33 mouse cellular contexts compared by ENCODE assay signal in the genomic region with DNA sequence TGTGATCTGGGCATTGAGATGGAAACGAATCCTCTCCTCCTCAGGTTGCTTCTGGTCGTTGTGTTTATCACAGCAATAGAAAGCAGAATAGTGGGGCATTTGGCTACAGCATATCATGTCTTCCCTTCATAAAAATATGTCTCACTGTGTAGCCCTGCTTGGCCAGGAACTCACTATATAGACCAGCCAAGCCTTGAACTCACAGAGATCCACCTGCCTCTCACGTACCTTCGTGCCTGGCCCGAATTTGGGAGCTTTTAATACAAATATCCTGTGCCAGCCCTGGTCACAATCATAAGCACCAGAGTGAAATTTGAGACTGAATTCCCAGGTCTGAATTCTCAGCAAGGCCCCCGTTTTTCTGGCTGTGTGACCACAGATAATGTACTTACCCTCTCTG.
A peak's percentile ranks its signal among the peaks of the same experiment; 100 is the strongest.
DNase-seq lines count a peak whose midpoint lies in the region; ATAC-seq and TF ChIP-seq lines count a peak whose summit lies in the region.
"Had no signal": no experiment of that assay in that cellular context is flagged by ENCODE, and none has a peak within 500 bp of the region (broad histone marks: within the 10 kb centered on the region; RNA-seq: fewer than 3 reads in every experiment).

No protein-coding gene starts in this region.

- peaks cover 30% of the 10 kb centered on the region for H3K4me1 ChIP-seq in heart, embryonic 16.5 days (ENCODE audit: control insufficient read depth, insufficient read depth, low read length)
- H3K4me1 ChIP-seq in liver, embryonic 12.5 days = peaks cover 74% of the 10 kb centered on the region
- H3K4me1 ChIP-seq in liver, postnatal 0 days (ENCODE audit: insufficient read depth) = peaks cover 14% of the 10 kb centered on the region
- no peaks in the 10 kb centered on the region for H3K4me1 ChIP-seq in lung, postnatal 0 days (ENCODE audit: insufficient read depth, low read depth, low read length)
- H3K4me1 ChIP-seq: embryonic facial prominence, embryonic 12.5 days; forebrain, embryonic 12.5 days; intestine, embryonic 15.5 days; limb, embryonic 15.5 days; megakaryocyte, embryonic 14.5 days; midbrain, embryonic 12.5 days; neural tube, embryonic 13.5 days had no signal

- H3K36me3 ChIP-seq in heart, embryonic 16.5 days (ENCODE audit: control insufficient read depth, insufficient read depth) = no peaks in the 10 kb centered on the region
- H3K36me3 ChIP-seq in liver, embryonic 12.5 days = no peaks in the 10 kb centered on the region
- no peaks in the 10 kb centered on the region for H3K36me3 ChIP-seq in liver, postnatal 0 days (replicated peaks; ENCODE audit: insufficient read depth, low read length)
- no peaks in the 10 kb centered on the region for H3K36me3 ChIP-seq in lung, postnatal 0 days (ENCODE audit: insufficient read depth, low read length)
- H3K36me3 ChIP-seq: embryonic facial prominence, embryonic 12.5 days; forebrain, embryonic 12.5 days; heart, embryonic 12.5 days; intestine, embryonic 15.5 days; limb, embryonic 15.5 days; lung, embryonic 15.5 days; midbrain, embryonic 12.5 days; neural tube, embryonic 13.5 days had no signal

- H3K4me2 ChIP-seq in heart, embryonic 16.5 days (ENCODE audit: low read depth, low read length) = no peak overlapping the region
- H3K4me2 ChIP-seq in liver, embryonic 12.5 days = no peak overlapping the region
- H3K4me2 ChIP-seq in liver, postnatal 0 days (ENCODE audit: low read depth, low read length) = no peak overlapping the region
- H3K4me2 ChIP-seq in lung, postnatal 0 days (replicated peaks; ENCODE audit: low read depth, low read length) = no peak overlapping the region
- H3K4me2 ChIP-seq: embryonic facial prominence, embryonic 12.5 days; forebrain, embryonic 12.5 days; heart, embryonic 12.5 days; intestine, embryonic 15.5 days; limb, embryonic 15.5 days; lung, embryonic 15.5 days; midbrain, embryonic 12.5 days; neural tube, embryonic 13.5 days had no signal

- no peak overlapping the region for H3K9ac ChIP-seq in heart, embryonic 16.5 days (ENCODE audit: low read length)
- H3K9ac ChIP-seq in liver, embryonic 12.5 days = peak overlapping the region; percentile 37
- H3K9ac ChIP-seq in liver, postnatal 0 days (replicated peaks) = no peak overlapping the region
- no peak overlapping the region for H3K9ac ChIP-seq in lung, postnatal 0 days (replicated peaks; ENCODE audit: low read depth)
- H3K9ac ChIP-seq: embryonic facial prominence, embryonic 12.5 days; forebrain, embryonic 12.5 days; forebrain, postnatal 0 days; heart, embryonic 12.5 days; intestine, embryonic 15.5 days; limb, embryonic 15.5 days; lung, embryonic 15.5 days; midbrain, embryonic 12.5 days; neural tube, embryonic 13.5 days had no signal

- H3K27ac ChIP-seq in heart, embryonic 16.5 days (ENCODE audit: low read length) = peak overlapping the region; percentile 29; the same call in 1 of the 2 replicates
- peak overlapping the region; percentile 99 for H3K27ac ChIP-seq in liver, embryonic 12.5 days
- peak overlapping the region; percentile 90 for H3K27ac ChIP-seq in liver, postnatal 0 days (ENCODE audit: low read depth)
- H3K27ac ChIP-seq in lung, postnatal 0 days (ENCODE audit: low read length) = no peak overlapping the region
- H3K27ac ChIP-seq: embryonic facial prominence, embryonic 12.5 days; forebrain, embryonic 12.5 days; intestine, embryonic 15.5 days; kidney, postnatal 0 days; limb, embryonic 15.5 days; lung, embryonic 15.5 days; midbrain, embryonic 12.5 days; neural tube, embryonic 13.5 days; stomach, postnatal 0 days had no signal

- H3K4me3 ChIP-seq in heart, embryonic 16.5 days (ENCODE audit: low read length) = no peak overlapping the region
- H3K4me3 ChIP-seq in liver, embryonic 12.5 days = no peak overlapping the region
- H3K4me3 ChIP-seq in liver, postnatal 0 days (ENCODE audit: low read depth, low read length) = no peak overlapping the region
- no peak overlapping the region for H3K4me3 ChIP-seq in lung, postnatal 0 days (ENCODE audit: low read depth, low read length)
- H3K4me3 ChIP-seq: embryonic facial prominence, embryonic 12.5 days; forebrain, embryonic 12.5 days; heart, embryonic 12.5 days; intestine, embryonic 15.5 days; limb, embryonic 15.5 days; lung, embryonic 15.5 days; megakaryocyte, embryonic 14.5 days; midbrain, embryonic 12.5 days; myocyte; neural tube, embryonic 13.5 days had no signal

- ATAC-seq in heart, embryonic 16.5 days (replicated peaks; ENCODE audit: extremely low read depth, insufficient read depth, low FRiP score) = no peak
- ATAC-seq in liver, embryonic 12.5 days = no peak
- no peak for ATAC-seq in liver, postnatal 0 days
- ATAC-seq in lung, postnatal 0 days = no peak
- no peak for ATAC-seq in erythroblast, adult 5-6 weeks (replicated peaks; ENCODE audit: low FRiP score, poor library complexity, severe bottlenecking)
- ATAC-seq: forebrain, postnatal 0 days; hindbrain, embryonic 16.5 days; intestine, embryonic 15.5 days had no signal

- TF ChIP-seq CTCF in liver, postnatal 0 days (IDR thresholded peaks at IDR 0.05; ENCODE audit: low read depth) = no peak
- no peak for TF ChIP-seq CTCF in lung, postnatal 0 days (IDR thresholded peaks at IDR 0.05)

- H3K9me3 ChIP-seq in heart, embryonic 16.5 days (replicated peaks; ENCODE audit: control insufficient read depth, low read length) = peaks cover 2% of the 10 kb centered on the region; the same call in 1 of the 2 replicates
- H3K9me3 ChIP-seq in liver, embryonic 12.5 days (replicated peaks) = no peaks in the 10 kb centered on the region
- H3K9me3 ChIP-seq in liver, postnatal 0 days (ENCODE audit: low read length) = no peaks in the 10 kb centered on the region
- H3K9me3 ChIP-seq in lung, postnatal 0 days (ENCODE audit: low read length) = no peaks in the 10 kb centered on the region
- H3K9me3 ChIP-seq: embryonic facial prominence, embryonic 12.5 days; intestine, embryonic 15.5 days; limb, embryonic 15.5 days; lung, embryonic 15.5 days; midbrain, embryonic 12.5 days had no signal

- H3K27me3 ChIP-seq in heart, embryonic 16.5 days (ENCODE audit: control insufficient read depth, insufficient read depth, low read length) = no peaks in the 10 kb centered on the region
- no peaks in the 10 kb centered on the region for H3K27me3 ChIP-seq in liver, embryonic 12.5 days (replicated peaks)
- no peaks in the 10 kb centered on the region for H3K27me3 ChIP-seq in liver, postnatal 0 days (ENCODE audit: insufficient read depth, low read length)
- no peaks in the 10 kb centered on the region for H3K27me3 ChIP-seq in lung, postnatal 0 days (replicated peaks; ENCODE audit: insufficient read depth, low read length)
- H3K27me3 ChIP-seq: embryonic facial prominence, embryonic 12.5 days; forebrain, embryonic 12.5 days; heart, embryonic 12.5 days; intestine, embryonic 15.5 days; limb, embryonic 15.5 days; lung, embryonic 15.5 days; midbrain, embryonic 12.5 days; neural tube, embryonic 13.5 days had no signal

- WGBS in heart, embryonic 16.5 days = 70% methylated on average over 6 of the region's 6 CpGs
- 63% methylated on average over 6 of the region's 6 CpGs for WGBS in liver, embryonic 12.5 days (ENCODE audit: insufficient replicate concordance)
- 76% methylated on average over 6 of the region's 6 CpGs for WGBS in liver, postnatal 0 days (ENCODE audit: insufficient replicate concordance)
- 82% methylated on average over 6 of the region's 6 CpGs for WGBS in lung, postnatal 0 days

- TF ChIP-seq EP300 in liver, postnatal 0 days (IDR thresholded peaks at IDR 0.05; ENCODE audit: low read depth) = no peak
- no peak for TF ChIP-seq EP300 in lung, postnatal 0 days (IDR thresholded peaks at IDR 0.05)

- no peak for DNase-seq in heart, adult 9 months (ENCODE audit: low spot score in 2 of 2)
- peak; percentile 18 to 37 for DNase-seq in spleen, postnatal 10 days (ENCODE audit: low spot score in 2 of 2)
- DNase-seq in spleen, adult 12 weeks (ENCODE audit: low spot score) = no peak
- peak; percentile 11 for DNase-seq in liver, postnatal 0 days
- no peak for DNase-seq in lung, postnatal 0 days (ENCODE audit: low spot score)
- DNase-seq: adrenal gland, adult 8-10 months; B cell, adult 2 months; cerebellum, adult 8-10 months; cerebellum, postnatal 25 days; forebrain, postnatal 0 days; heart, postnatal 14 days; kidney, adult 8-10 months; kidney, postnatal 4 days; lung, postnatal 36 days; right cerebral cortex, postnatal 25 days; spleen, adult 18-20 months; thymus, adult 2 months had no signal

Comparison
In these comparisons a context has a peak if more than half of its experiments do, and no peak if none do; other contexts are left out.
1. DNase-seq: peak in spleen, postnatal 10 days (2 of 2) and liver, postnatal 0 days (single experiment); none in heart, adult 9 months (0 of 2), spleen, adult 12 weeks (single experiment) and lung, postnatal 0 days (single experiment).